Mouse (Mus musculus) midbrain, embryonic 10.5 days (tissue): ENCODE measurements at regions not wholly inside any gene's neighbourhood (a gene's known extent, or its start where the extent isn't known, plus 50 kb on each side); places are given as distances from the start of the nearest gene placed in this dataset.
"Not testable (repeated sequence)": the region's sequence is repeated elsewhere in the genome, so short reads cannot be mapped to it uniquely, and the experiment has no call there.

Experiments used
- DNase-seq: peaks from one replicate; pipeline ENCODE4 v3.0.0-alpha.2; 2017; ENCODE audit warnings: low spot score
- H3K27ac ChIP-seq: fragments of 300-500 bp; sonication (generic); replicated peaks from 2 replicates; pipeline ENCODE4 v1.5.1; 2016; ENCODE audit warnings: mild to moderate bottlenecking
- H3K27me3 ChIP-seq: fragments of 300-500 bp; sonication (generic); 2 replicates; pipeline ENCODE4 v1.6.1; 2016; ENCODE audit warnings: low read depth, mild to moderate bottlenecking; ENCODE audit not compliant: poor library complexity, severe bottlenecking
- H3K36me3 ChIP-seq: fragments of 300-500 bp; sonication (generic); 2 replicates; pipeline ENCODE4 v1.6.1; 2016; ENCODE audit warnings: mild to moderate bottlenecking, moderate library complexity
- H3K4me1 ChIP-seq: fragments of 300-500 bp; sonication (generic); 2 replicates; pipeline ENCODE4 v1.6.1; 2016
- H3K4me3 ChIP-seq: fragments of 300-500 bp; sonication (generic); 2 replicates; pipeline ENCODE4 v1.5.1; 2016; ENCODE audit warnings: mild to moderate bottlenecking, moderate library complexity
- H3K9me3 ChIP-seq: fragments of 300-500 bp; sonication (generic); replicated peaks from 2 replicates; pipeline ENCODE4 v1.6.1; 2016; ENCODE audit warnings: mild to moderate bottlenecking
- WGBS: fragments of 180-500 bp; shearing (Covaris S2); methylation state at CpG from one replicate; pipeline ENCODE4 v1.1.7; 2016; 5-methylcytosine and 5-hydroxymethylcytosine counted together

- no peak for DNase-seq
- Histone ChIP-seq H3K36me3 (no peaks in the 10 kb centered on the region), H3K4me1 (no peaks in the 10 kb centered on the region), H3K27me3 (no peaks in the 10 kb centered on the region), H3K27ac (no peak overlapping the region), H3K9me3 (no peaks in the 10 kb centered on the region), H3K4me3 (no peak overlapping the region)
- WGBS, result 75% methylated on average over 4 of the region's 4 CpGs
Observed at GRCm38 (mm10) chr12:39634337-39634736, 403.5 kb downstream of the Arl4a start.

DNA sequence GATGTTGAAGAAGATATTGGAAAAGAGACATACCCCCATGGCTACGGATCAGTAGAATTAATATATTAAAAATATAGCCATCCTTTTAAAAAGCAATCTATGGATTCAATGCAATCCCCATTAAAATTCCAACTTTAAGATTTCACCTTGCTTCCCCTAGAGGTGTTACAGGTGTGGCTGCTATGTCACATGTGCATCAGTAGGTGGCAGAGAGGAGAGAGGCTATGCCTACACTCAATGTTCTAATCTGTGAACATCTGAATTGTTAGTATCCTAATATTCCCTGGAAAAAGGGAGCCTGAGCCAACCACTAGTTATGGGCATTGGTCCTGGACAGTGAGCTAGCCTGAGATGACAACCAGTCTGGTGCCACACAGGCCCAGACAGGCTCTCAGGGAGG is 416.6 kb downstream of the Arl4a start:
- 93% methylated on average over 1 of the region's 1 CpGs for WGBS
- H3K27ac ChIP-seq, result no peak overlapping the region
- DNase-seq, result no peak

GRCm38 (mm10) chr12:39605289-39605688 is 432.5 kb downstream of the Arl4a start:
- DNase-seq, result no peak
- Histone ChIP-seq H3K9me3 (no peaks in the 10 kb centered on the region), H3K36me3 (no peaks in the 10 kb centered on the region), H3K4me1 (no peaks in the 10 kb centered on the region), H3K27me3 (no peaks in the 10 kb centered on the region), H3K27ac (no peak overlapping the region), H3K4me3 (no peak overlapping the region)
- WGBS, result 80% methylated on average over 3 of the region's 3 CpGs

More for the DNA sequence above, 416.6 kb downstream of the Arl4a start:
- Histone ChIP-seq H3K9me3 (no peaks in the 10 kb centered on the region), H3K4me1 (no peaks in the 10 kb centered on the region), H3K27me3 (no peaks in the 10 kb centered on the region), H3K4me3 (no peak overlapping the region), H3K36me3 (no peaks in the 10 kb centered on the region)

- WGBS, result 85% methylated on average over 4 of the region's 4 CpGs
- Histone ChIP-seq H3K36me3 (no peaks in the 10 kb centered on the region), H3K27ac (no peak overlapping the region), H3K4me1 (no peaks in the 10 kb centered on the region), H3K9me3 (no peaks in the 10 kb centered on the region), H3K27me3 (no peaks in the 10 kb centered on the region), H3K4me3 (no peak overlapping the region)
- no peak for DNase-seq
Observed at GRCm38 (mm10) chr12:39604723-39605122, 433.1 kb downstream of the Arl4a start.

DNA sequence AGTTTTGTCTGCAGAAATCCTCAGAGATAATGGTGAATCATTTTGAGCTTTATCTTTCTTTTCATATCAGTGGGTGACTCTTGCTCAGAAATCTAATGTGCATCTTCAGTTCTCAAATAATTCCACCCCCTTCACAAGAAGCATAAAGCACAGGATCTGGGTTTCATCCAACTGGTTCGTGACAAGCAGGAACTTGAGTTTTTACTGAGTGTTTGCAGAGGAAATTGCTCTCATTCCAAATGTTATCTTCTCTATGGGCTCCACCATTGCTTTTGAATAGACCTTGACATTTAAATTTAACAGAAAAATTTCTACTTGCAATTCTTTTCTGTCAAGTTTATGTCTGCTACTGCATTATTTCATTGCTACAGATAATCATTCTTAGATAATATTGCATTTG is 443.1 kb downstream of the Arl4a start:
- Histone ChIP-seq H3K4me3 (no peak overlapping the region), H3K9me3 (no peaks in the 10 kb centered on the region), H3K36me3 (no peaks in the 10 kb centered on the region), H3K27me3 (no peaks in the 10 kb centered on the region), H3K4me1 (no peaks in the 10 kb centered on the region), H3K27ac (no peak overlapping the region)
- WGBS, result 61% methylated on average over 1 of the region's 1 CpGs
- DNase-seq, result no peak

- H3K27ac ChIP-seq, H3K36me3 ChIP-seq, H3K27me3 ChIP-seq, DNase-seq, H3K9me3 ChIP-seq, H3K4me3 ChIP-seq, H3K4me1 ChIP-seq: not testable (repeated sequence)
Observed at GRCm38 (mm10) chr12:39593781-39594180, 444.0 kb downstream of the Arl4a start.

- Histone ChIP-seq H3K36me3 (no peaks in the 10 kb centered on the region), H3K4me1 (no peaks in the 10 kb centered on the region), H3K4me3 (no peak overlapping the region), H3K9me3 (no peaks in the 10 kb centered on the region), H3K27ac (no peak overlapping the region), H3K27me3 (no peaks in the 10 kb centered on the region)
- WGBS, result 61% methylated on average over 5 of the region's 5 CpGs
- no peak for DNase-seq
Observed at GRCm38 (mm10) chr12:39587204-39587909, 450.5 kb downstream of the Arl4a start.

DNA sequence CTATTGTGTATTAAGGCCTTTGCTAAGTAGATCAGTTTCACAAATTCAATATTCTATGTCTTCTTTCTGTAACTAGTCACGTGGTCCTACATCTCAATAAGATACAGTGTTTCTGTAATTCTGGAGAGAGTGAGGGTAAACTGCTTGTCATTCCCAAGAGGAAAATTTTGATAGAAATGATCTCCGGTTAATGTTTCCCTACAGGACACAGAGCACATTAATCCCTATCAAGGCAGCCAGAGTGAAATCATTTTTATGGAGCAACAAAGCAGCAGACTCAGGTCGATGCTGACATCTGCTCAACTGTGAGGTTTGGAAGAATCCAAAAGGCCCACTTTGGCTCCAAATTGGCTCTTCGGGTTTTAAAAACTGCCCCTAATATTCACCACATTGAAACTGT is 451.7 kb downstream of the Arl4a start:
- DNase-seq, result no peak
- Histone ChIP-seq H3K27ac (no peak overlapping the region), H3K4me1 (no peaks in the 10 kb centered on the region), H3K27me3 (no peaks in the 10 kb centered on the region), H3K9me3 (no peaks in the 10 kb centered on the region), H3K4me3 (no peak overlapping the region), H3K36me3 (no peaks in the 10 kb centered on the region)
- 91% methylated on average over 4 of the region's 4 CpGs for WGBS

DNA sequence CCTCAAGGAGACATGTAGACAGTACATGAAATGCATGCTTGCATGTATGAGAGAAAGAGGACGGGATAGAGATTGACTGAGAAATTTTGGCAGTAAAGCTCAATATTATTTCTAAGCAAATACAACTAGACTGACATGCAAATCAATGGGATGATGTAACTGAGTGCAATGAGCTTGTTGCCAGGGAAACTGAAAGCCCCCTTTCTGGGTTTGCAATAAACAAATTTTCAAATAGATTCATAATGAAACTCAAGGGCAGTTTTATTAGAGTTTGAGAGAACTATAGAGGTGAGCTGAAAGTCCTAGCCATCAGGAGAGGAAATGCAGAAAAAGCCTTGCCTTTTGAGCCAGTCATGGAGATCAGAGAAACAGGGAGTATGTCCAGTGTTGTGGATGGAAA is 460.2 kb downstream of the Arl4a start:
- no peak overlapping the region for H3K27ac ChIP-seq
- 91% methylated on average over 1 of the region's 1 CpGs for WGBS

GRCm38 (mm10) chr12:39572802-39573201 is 465.0 kb downstream of the Arl4a start:
- no peaks in the 10 kb centered on the region for H3K27me3 ChIP-seq
- no peaks in the 10 kb centered on the region for H3K4me1 ChIP-seq
- no peak overlapping the region for H3K27ac ChIP-seq
- no peak for DNase-seq
- H3K9me3 ChIP-seq, result no peaks in the 10 kb centered on the region
- no peak overlapping the region for H3K4me3 ChIP-seq
- 71% methylated on average over 1 of the region's 1 CpGs for WGBS
- H3K36me3 ChIP-seq, result no peaks in the 10 kb centered on the region

More for the DNA sequence above, 460.2 kb downstream of the Arl4a start:
- Histone ChIP-seq H3K4me3 (no peak overlapping the region), H3K9me3 (no peaks in the 10 kb centered on the region), H3K36me3 (no peaks in the 10 kb centered on the region), H3K27me3 (no peaks in the 10 kb centered on the region), H3K4me1 (no peaks in the 10 kb centered on the region)
- no peak for DNase-seq

DNA sequence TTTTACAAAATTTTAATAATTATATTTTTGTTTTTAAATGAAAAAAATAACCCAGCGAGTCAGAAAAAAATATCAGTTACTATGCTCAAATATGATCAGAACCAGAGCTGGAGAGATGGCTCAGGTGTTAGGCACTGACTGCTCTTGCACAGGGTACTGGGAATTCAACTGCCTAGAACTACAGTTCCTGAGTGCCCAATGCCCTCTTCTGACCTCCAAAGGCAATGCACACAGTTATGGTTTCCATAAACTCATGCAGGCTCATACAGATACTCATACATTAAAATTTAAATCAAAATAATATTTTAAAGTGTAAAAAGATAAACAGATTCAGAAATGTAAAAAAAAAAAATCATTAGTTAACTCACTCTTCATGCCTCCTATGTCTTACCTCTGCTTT is 465.7 kb downstream of the Arl4a start:
- Histone ChIP-seq H3K4me3 (no peak overlapping the region), H3K36me3 (no peaks in the 10 kb centered on the region), H3K9me3 (no peaks in the 10 kb centered on the region), H3K27me3 (no peaks in the 10 kb centered on the region), H3K27ac (no peak overlapping the region), H3K4me1 (no peaks in the 10 kb centered on the region)
- DNase-seq, result no peak
- WGBS, result 86% methylated on average over 1 of the region's 1 CpGs

GRCm38 (mm10) chr12:39560734-39561446 is 476.9 kb downstream of the Arl4a start:
- H3K36me3 ChIP-seq, result no peaks in the 10 kb centered on the region
- H3K4me3 ChIP-seq, result no peak overlapping the region
- WGBS, result 87% methylated on average over 4 of the region's 4 CpGs
- H3K4me1 ChIP-seq, result no peaks in the 10 kb centered on the region
- no peak overlapping the region for H3K27ac ChIP-seq
- no peak for DNase-seq
- H3K9me3 ChIP-seq, result no peaks in the 10 kb centered on the region
- no peaks in the 10 kb centered on the region for H3K27me3 ChIP-seq

DNA sequence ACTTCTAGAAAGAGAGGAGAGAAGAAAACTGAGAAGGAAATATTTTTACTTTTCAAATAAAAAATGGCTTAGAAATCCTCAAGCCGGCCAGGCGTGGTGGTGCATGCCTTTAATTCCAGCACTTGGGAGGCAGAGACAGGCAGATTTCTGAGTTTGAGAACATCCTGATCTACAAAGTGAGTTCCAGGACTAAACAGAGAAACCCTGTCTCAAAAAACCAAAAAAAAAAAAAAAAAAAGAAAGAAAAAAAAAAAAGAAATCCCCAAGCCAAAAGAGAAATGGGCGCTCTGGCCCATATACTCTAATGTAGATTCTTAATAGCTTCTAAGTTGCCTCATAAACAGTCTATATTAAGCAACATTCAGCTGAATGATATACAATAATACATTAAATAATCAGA is 479.3 kb downstream of the Arl4a start:
- Histone ChIP-seq H3K36me3 (no peaks in the 10 kb centered on the region), H3K27ac (no peak overlapping the region), H3K9me3 (no peaks in the 10 kb centered on the region), H3K27me3 (no peaks in the 10 kb centered on the region), H3K4me3 (no peak overlapping the region), H3K4me1 (no peaks in the 10 kb centered on the region)
- DNase-seq, result no peak
- 97% methylated on average over 3 of the region's 3 CpGs for WGBS
